In the genomic region with DNA sequence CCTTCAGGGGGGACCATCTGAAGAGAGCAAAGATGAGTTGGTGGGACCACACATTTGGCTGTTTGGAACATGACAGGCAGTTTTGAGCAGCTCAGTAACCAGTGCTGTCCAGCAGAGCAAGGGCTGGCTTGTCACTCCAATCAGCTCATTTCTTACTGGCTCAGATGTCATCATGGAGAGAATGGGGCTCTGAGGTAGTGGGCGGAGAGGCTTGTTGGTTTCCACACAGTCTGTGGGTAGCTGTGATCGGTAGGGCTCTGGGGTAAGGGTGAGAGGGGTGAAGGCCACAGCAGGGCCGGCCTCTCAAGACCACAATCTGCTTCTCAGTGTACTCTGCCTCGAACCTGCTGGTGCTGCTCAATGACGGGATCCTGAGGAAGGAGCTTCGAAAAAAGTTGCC, we compare ENCODE assay signal across 8 mouse cellular contexts. TPM values are rescaled to one million over a fixed set of nuclear protein-coding genes. Genes with fewer than 3 reads are reported as not detected.
DNase-seq lines count a peak whose midpoint lies in the region; TF ChIP-seq lines count a peak whose summit lies in the region.

No protein-coding gene starts in this region.

- peaks cover 26% of the 10 kb centered on the region for H3K27me3 ChIP-seq in limb, embryonic 10.5 days (ENCODE audit: low read depth, poor library complexity, severe bottlenecking)
- H3K27me3 ChIP-seq in small intestine, adult 2 months (ENCODE audit: control insufficient read depth, insufficient read depth, low read length): no peaks in the 10 kb centered on the region

- peak; percentile 54 for DNase-seq in adrenal gland, adult 2 months
- no peak for DNase-seq in adrenal gland, adult 18-20 months (ENCODE audit: low spot score in 2 of 2)
- peak; percentile 42 for DNase-seq in lung, postnatal 36 days
- no peak for DNase-seq in lung, postnatal 10 days
- DNase-seq in limb, embryonic 10.5 days (ENCODE audit: low spot score): no peak
- no peak for DNase-seq in urinary bladder, adult 2 months (ENCODE audit: low spot score)
- no peak for DNase-seq in gastrocnemius, postnatal 10 days

- peaks cover 35% of the 10 kb centered on the region for H3K36me3 ChIP-seq in limb, embryonic 10.5 days
- peaks cover 40% of the 10 kb centered on the region for H3K36me3 ChIP-seq in small intestine, adult 2 months (ENCODE audit: control insufficient read depth, insufficient read depth, low read length)

- no peak for TF ChIP-seq CTCF in small intestine, adult 2 months (IDR thresholded peaks at IDR 0.05; ENCODE audit: extremely low read depth, insufficient read length, insufficient replicate concordance, low read depth, low read length)

- 84% methylated on average over 6 of the region's 6 CpGs for WGBS in limb, embryonic 10.5 days
- WGBS in small intestine, adult 2 months: 70% methylated on average over 6 of the region's 6 CpGs

- peaks cover 44% of the 10 kb centered on the region for H3K4me1 ChIP-seq in limb, embryonic 10.5 days
- H3K4me1 ChIP-seq in small intestine, adult 2 months (ENCODE audit: control insufficient read depth, insufficient read depth, insufficient read length, low read length): peaks cover 31% of the 10 kb centered on the region

- TF ChIP-seq POLR2A in small intestine, adult 2 months (IDR thresholded peaks at IDR 0.05; ENCODE audit: low read depth, low read length): no peak

- H3K4me3 ChIP-seq in limb, embryonic 10.5 days: peak overlapping the region; percentile 79
- H3K4me3 ChIP-seq in small intestine, adult 2 months (ENCODE audit: low read depth, low read length): peak overlapping the region; percentile 78

- no peaks in the 10 kb centered on the region for H3K9me3 ChIP-seq in limb, embryonic 10.5 days (replicated peaks)

- no peak overlapping the region for H3K27ac ChIP-seq in limb, embryonic 10.5 days
- no peak overlapping the region for H3K27ac ChIP-seq in small intestine, adult 2 months (ENCODE audit: insufficient read depth, low read depth, low read length)

RNA-seq across cellular contexts. Expression of a gene that starts 1.6 kb away (rescaled TPM):
- 1 to 10 TPM in 1 of 2 experiments, under 1 TPM in 1; 0.45 to 1.4 TPM for total RNA-seq in adrenal gland, adult 2 months (2021)
- 1.3 and 2.2 TPM in 2 replicates for polyA plus RNA-seq in adrenal gland, adult 2 months (2012; rRNA removed)
- 1 to 10 TPM in 1 of 2 experiments, not detected in 1; 2.7 TPM for total RNA-seq in adrenal gland, adult 18-20 months (2021)
- polyA plus RNA-seq in limb, embryonic 10.5 days (2016; fragmentation: Nextera tagmentation; extraction: Ambion mirVana): 11.5 and 13.0 TPM in 2 replicates
- polyA plus RNA-seq in small intestine, adult 2 months (2012; rRNA removed): 12.3 and 15.6 TPM in 2 replicates
- polyA plus RNA-seq in urinary bladder, adult 2 months (2012; rRNA removed): 10.6 and 13.2 TPM in 2 replicates
- under 1 TPM; 0.40 to 0.70 TPM for total RNA-seq in gastrocnemius, postnatal 10 days (2021)

RNA-seq across cellular contexts. Expression of a gene that starts 1.8 kb away (rescaled TPM):
- 100 to 1,000 TPM; 102 to 212 TPM for total RNA-seq in adrenal gland, adult 2 months (2021)
- 199 and 254 TPM in 2 replicates for polyA plus RNA-seq in adrenal gland, adult 2 months (2012; rRNA removed)
- 100 to 1,000 TPM in 1 of 2 experiments, 10 to 100 TPM in 1; 90.6 to 183 TPM for total RNA-seq in adrenal gland, adult 18-20 months (2021)
- 19.6 and 20.6 TPM in 2 replicates for polyA plus RNA-seq in limb, embryonic 10.5 days (2016; fragmentation: Nextera tagmentation; extraction: Ambion mirVana)
- polyA plus RNA-seq in small intestine, adult 2 months (2012; rRNA removed): 71.2 and 157 TPM in 2 replicates
- 36.3 and 41.1 TPM in 2 replicates for polyA plus RNA-seq in urinary bladder, adult 2 months (2012; rRNA removed)
- 10 to 100 TPM; 19.0 to 22.2 TPM for total RNA-seq in gastrocnemius, postnatal 10 days (2021)

RNA-seq across cellular contexts. Expression of a gene that starts 6.0 kb away (rescaled TPM):
- total RNA-seq in adrenal gland, adult 2 months (2021): 10 to 100 TPM in 1 of 2 experiments, 1 to 10 TPM in 1; 4.9 to 14.6 TPM
- 10.5 and 15.0 TPM in 2 replicates for polyA plus RNA-seq in adrenal gland, adult 2 months (2012; rRNA removed)
- 10 to 100 TPM in 1 of 2 experiments, 1 to 10 TPM in 1; 6.6 to 15.3 TPM for total RNA-seq in adrenal gland, adult 18-20 months (2021)
- polyA plus RNA-seq in limb, embryonic 10.5 days (2016; fragmentation: Nextera tagmentation; extraction: Ambion mirVana): 2.5 and 3.3 TPM in 2 replicates
- polyA plus RNA-seq in small intestine, adult 2 months (2012; rRNA removed): 3.5 and 7.4 TPM in 2 replicates
- 2.3 and 3.4 TPM in 2 replicates for polyA plus RNA-seq in urinary bladder, adult 2 months (2012; rRNA removed)
- total RNA-seq in gastrocnemius, postnatal 10 days (2021): 1 to 10 TPM in 1 of 2 experiments, under 1 TPM in 1; 0.80 to 1.9 TPM

RNA-seq across cellular contexts. Expression of a gene that starts 24.8 kb away (rescaled TPM):
- 10 to 100 TPM; 30.2 to 34.9 TPM for total RNA-seq in adrenal gland, adult 2 months (2021)
- 60.9 and 67.1 TPM in 2 replicates for polyA plus RNA-seq in adrenal gland, adult 2 months (2012; rRNA removed)
- 10 to 100 TPM; 29.6 to 32.3 TPM for total RNA-seq in adrenal gland, adult 18-20 months (2021)
- polyA plus RNA-seq in limb, embryonic 10.5 days (2016; fragmentation: Nextera tagmentation; extraction: Ambion mirVana): 28.5 and 36.3 TPM in 2 replicates
- polyA plus RNA-seq in small intestine, adult 2 months (2012; rRNA removed): 4.7 and 5.3 TPM in 2 replicates
- polyA plus RNA-seq in urinary bladder, adult 2 months (2012; rRNA removed): 15.8 and 22.8 TPM in 2 replicates
- 10 to 100 TPM; 24.1 to 27.2 TPM for total RNA-seq in gastrocnemius, postnatal 10 days (2021)

RNA-seq across cellular contexts. Expression of a gene that starts 57.5 kb away (rescaled TPM):
- 10 to 100 TPM; 32.9 to 45.1 TPM for total RNA-seq in adrenal gland, adult 2 months (2021)
- 27.6 and 53.8 TPM in 2 replicates for polyA plus RNA-seq in adrenal gland, adult 2 months (2012; rRNA removed)
- 10 to 100 TPM; 20.6 to 46.2 TPM for total RNA-seq in adrenal gland, adult 18-20 months (2021)
- polyA plus RNA-seq in limb, embryonic 10.5 days (2016; fragmentation: Nextera tagmentation; extraction: Ambion mirVana): 19.0 and 25.2 TPM in 2 replicates
- 4.7 and 13.1 TPM in 2 replicates for polyA plus RNA-seq in small intestine, adult 2 months (2012; rRNA removed)
- polyA plus RNA-seq in urinary bladder, adult 2 months (2012; rRNA removed): 36.2 and 36.7 TPM in 2 replicates
- total RNA-seq in gastrocnemius, postnatal 10 days (2021): 10 to 100 TPM; 35.7 to 42.7 TPM

Comparison
In these comparisons a context has a peak if more than half of its experiments do, and no peak if none do; other contexts are left out.
1. DNase-seq: peak in adrenal gland, adult 2 months (single experiment) and lung, postnatal 36 days (single experiment); none in adrenal gland, adult 18-20 months (0 of 2), lung, postnatal 10 days (single experiment), limb, embryonic 10.5 days (single experiment), urinary bladder, adult 2 months (single experiment) and gastrocnemius, postnatal 10 days (single experiment).